Mouse (Mus musculus) neutrophil, adult 5-6 weeks (primary cell): ENCODE results near the gene Cmya5. TPM values are rescaled to one million over a fixed set of nuclear protein-coding genes. Genes with fewer than 3 reads are reported as not detected.
A peak's percentile ranks its signal among the peaks of the same experiment; 100 is the strongest.

Experiments used
- ATAC-seq: fragments of 151-379, 151-347 bp; 2 replicates; pipeline ENCODE4 v1.8.0; 2017; ENCODE audit warnings: mild to moderate bottlenecking, moderate TSS enrichment; ENCODE audit not compliant: insufficient number of reproducible peaks, poor library complexity, low FRiP score, severe bottlenecking; ENCODE audit errors: extremely low read depth
- total RNA-seq: library from RNA; stranded (forward); fragments of 200-1000 nt; gene quantifications from 2 replicates; pipeline ENCODE4 v1.2.3, GENCODE M21; 2017

Gene Cmya5
- 0.61 and 0.70 TPM in 2 replicates for total RNA-seq

DNA sequence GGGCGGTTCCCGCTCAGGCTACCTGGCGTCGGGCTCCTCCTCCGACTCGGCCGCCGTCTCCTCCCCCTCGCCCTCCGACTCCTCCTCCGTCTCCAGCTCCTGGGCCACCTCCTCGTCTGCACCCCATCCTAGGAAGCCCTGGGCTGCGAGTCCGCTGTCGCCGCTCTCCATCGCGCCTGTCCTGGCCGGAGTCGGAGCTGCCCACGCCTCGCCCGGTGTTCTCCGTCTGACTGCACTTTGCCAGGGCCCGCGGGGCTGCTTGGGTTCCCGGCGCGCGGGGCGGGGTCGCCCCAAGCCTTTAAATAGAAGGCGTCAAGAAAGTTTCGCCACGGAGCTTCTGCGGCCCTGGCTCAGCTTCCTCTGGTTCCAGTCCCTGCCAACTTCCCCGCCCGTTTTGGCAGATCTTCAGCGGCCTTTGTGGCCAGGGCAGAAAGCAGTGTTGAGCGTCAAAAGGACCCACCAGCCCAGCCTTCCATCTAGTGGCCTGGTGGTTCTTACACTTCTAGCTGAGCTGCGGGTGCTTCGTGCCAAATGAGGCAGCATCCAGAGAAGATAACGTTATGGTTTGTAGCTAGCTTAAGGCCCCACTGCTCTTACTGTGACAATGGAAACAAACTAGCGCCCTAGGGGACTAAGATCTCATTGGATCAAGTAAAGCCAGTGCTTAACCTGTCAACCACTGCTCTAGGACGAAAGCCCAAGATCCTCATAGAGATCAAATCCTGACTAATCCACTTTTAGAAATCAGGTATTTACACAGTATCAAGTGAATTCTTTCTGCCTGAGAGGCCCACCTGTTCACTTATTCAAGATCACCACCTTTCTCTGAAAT, at the start of gene Cmya5:
Gene Cmya5, minus strand, starts transcription at position 389 of the 832 bp plus-strand sequence.
- peak; percentile 52 for ATAC-seq

DNA sequence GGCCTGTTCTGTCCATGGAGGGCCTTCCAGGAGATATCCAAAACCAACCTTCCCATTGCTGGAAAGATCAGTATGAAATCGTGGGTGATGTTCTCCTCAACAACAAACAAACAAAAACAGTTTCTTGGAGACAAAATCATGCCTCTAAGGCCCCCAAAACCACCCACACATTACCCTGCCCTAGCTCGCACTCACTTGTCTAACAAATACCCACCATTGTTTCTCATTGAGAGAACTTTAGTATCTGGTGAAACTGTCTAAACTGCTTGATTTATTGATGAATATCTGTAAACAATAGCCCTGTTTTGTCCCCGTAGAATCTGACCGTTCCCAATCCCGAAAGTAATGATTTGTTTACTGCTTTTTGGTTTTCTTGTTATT, 48.1 kb upstream of the Cmya5 start:
- no peak for ATAC-seq

DNA sequence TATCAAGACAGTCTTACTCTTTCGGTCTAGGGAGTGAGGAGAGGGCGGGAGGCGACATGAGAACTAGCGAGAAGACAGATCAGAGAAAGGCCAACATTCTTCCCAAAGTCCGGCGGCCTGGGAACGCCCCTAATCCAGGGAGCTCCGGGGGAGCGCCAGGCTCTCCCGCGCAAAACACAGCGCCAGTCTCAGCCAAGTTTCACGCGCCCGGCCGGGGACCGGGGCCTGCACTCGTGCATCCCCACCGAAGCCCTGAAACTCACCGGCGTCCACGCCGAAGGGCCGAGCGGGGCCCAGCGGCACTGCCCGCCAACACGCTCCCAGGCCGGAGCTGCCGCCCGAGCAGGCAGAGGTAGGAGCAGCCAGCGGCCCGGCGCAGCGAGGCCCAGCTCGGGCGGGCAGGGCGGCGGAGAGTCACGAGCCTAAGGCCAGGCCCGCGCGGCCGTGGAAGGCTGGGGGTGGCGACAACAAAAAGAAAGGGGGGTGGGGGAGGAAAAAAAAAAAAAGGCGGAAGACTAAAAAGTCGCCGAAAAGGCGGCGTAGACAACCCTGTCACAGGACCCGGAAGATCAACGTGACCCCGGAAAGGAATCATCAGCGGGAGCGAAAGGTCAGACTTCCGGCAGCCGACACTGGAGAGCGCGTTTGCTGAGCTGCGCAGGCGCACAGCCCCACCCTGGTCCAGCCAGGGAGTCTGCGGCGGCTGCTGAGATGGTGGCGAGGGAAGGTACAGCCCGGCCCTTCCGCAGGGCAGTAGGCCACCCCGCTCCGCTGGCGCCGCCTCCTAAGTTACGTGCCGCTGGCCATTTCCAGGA, 47.5 kb upstream of the Cmya5 start, which contains the start of gene Tent2:
Gene Tent2, minus strand, starts transcription at position 555 of the 815 bp plus-strand sequence.
- ATAC-seq, result peak; percentile 99

DNA sequence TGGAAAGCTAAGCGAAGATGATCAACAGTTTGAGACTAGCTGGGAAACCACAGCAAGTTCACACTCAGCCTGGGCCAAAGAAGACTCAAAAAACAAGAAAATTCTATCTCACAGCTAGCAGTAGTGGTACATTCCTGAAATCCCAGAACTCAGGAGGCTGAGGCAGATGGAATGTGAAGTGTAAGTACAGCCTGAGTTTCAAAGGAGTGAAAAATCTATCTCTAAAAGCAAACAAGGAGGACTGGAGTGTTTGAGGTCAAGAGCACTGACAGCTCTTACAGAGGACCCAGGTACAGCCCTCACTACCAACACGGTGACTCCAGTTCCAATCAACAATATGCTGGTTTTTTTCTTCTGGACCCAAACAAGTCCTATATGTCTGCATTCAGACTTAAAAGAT, 44.9 kb upstream of the Cmya5 start:
- ATAC-seq, result no peak

DNA sequence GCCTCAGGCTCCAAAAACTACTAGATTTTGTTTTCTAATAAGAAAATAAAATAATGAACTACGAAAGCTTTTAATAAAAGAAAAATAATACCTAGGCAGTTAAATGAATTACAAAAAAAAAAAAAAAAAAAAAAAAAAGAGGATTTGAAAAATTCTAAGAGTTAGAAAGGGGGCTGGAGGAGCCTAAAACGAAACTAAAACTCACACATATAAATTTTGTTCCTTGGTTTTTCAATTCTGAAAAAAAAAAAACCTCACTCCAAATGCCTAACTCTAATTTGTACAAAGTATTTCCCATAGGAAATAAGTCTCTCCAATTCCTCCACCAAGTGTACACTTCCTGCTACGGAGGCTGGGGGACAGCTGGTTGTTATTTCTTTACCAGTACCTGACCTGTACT, 44.2 kb upstream of the Cmya5 start:
- no peak for ATAC-seq

DNA sequence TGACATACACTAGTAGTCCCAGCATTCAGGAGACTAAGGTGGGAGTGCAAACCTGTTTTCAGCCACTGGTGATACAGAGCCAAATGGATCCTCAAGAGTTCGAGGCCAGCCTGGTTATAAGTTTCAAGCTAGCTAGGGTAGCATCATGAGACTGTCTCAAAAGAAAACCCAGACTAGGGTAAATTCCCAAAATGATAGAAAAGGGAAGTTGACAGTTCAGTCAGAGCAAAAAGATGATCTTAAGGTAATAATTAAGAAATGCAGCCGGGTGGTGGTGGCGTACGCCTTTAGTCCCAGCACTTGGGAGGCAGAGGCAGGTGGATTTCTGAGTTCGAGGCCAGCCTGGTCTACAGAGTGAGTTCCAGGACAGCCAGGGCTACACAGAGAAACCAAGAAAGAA, 43.3 kb upstream of the Cmya5 start:
- ATAC-seq, result peak; percentile 27; the same call in 1 of the 2 replicates

DNA sequence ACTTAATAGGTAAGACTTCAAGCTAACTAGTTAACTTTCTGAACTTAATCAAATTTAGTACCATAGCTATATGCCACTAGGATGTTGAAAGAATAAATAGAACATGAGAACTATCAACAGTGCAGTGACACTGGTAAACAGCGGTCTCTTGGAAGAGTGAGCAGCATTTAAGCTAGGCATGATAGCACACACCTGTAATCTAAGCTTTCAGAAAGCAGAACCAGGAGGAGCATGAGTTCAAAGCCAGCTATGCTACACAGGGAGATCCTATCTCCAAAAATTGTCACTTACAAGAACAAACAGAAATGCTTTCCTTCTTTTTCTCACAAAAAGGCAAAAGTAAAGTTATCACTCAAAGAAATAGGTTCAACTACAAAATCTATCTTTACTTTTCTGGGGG, 35.8 kb upstream of the Cmya5 start:
- ATAC-seq, result peak; percentile 46; the same call in 1 of the 2 replicates

DNA sequence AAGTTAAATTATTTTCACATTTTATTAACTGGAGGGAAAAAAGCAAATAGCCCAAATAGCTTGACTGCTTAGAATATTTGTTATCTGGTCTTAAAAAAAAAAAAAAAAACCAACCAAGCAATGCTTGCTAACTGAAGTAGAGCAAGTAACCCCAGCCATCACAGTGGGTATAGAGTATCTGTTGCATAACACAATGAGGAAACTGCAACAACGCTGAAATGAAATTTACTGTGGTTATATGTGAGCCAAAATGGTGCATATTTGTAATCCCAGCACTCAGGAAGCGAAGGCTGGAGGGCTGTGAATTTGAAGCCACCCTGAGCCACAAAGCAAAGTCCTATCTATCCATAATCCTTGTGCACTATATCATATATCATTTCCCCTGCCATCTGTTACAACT, 35.0 kb upstream of the Cmya5 start:
- no peak for ATAC-seq

DNA sequence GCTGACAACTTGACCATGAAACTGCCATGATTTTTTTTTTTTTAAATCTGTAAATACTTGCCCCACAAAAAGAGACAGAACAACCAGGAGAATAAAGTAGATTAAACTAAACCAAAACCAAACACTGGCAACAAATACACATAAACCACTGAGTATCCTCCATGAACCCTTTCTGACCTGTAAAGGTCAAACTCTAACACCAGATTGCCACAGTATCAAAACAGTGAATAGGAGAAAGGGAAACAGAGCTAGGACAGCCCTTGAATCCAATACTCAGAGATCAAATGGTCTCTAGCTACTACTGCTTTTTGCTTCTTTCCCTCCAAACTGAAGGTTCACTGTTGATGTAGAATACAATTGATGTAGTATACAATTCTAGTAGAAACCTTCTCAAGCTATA, 33.0 kb upstream of the Cmya5 start:
- no peak for ATAC-seq

DNA sequence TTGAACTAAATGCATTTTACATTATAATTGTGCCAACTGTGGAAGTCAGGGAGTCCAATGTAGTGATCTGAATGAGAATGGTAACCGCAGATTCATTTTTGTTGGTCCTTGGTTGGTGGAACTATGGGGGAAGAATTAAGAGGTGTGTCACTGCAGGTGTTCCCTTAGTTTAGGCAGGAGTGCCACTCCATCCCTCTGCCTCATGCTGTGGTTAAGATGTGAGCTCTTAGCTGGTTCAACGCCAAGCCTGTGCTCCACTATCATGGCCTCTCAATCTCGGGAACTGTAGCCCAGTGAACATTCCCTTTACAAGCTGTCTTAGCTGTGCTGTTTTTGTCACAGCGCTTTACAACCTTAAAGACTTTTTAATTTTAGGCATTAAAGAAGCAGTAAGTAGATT, 18.8 kb upstream of the Cmya5 start:
- ATAC-seq, result no peak

DNA sequence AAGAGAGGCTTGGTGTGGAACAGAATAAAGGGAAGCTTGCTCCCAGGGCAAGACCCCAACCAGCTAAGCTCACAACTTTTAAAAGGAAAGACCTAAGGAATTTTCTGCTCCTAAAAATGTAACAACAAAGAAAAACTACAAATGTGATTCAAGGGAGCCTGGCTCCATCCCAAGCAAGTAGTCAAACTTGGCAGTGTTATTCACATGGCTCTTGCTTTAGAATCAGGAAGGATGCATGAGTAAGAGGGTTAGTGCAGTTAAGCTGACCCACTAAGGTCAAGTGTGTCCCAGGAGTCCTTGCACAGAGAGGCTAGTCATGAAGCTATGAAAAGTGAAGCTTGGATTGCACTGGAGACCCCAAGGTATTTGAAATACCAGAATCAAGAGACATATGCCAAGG, 17.9 kb upstream of the Cmya5 start:
- ATAC-seq, result no peak

DNA sequence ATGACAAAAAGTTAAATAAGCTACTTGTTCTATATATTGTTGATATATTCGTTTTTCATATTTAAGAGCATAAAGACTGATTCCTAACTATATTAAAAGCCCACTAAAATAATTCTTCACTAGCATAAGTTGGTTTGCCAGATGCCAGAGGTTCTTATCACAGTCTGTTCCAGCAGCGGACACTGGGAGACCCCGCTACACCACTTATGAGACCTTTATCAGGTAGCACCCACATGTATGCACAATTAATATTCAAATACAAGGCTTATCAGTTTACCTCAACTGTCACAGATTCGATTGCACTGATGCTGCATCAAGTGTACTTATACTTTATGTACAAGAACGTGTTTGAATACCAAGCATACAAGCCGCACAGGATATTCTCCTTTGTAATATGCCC, 13.7 kb upstream of the Cmya5 start:
- no peak for ATAC-seq

DNA sequence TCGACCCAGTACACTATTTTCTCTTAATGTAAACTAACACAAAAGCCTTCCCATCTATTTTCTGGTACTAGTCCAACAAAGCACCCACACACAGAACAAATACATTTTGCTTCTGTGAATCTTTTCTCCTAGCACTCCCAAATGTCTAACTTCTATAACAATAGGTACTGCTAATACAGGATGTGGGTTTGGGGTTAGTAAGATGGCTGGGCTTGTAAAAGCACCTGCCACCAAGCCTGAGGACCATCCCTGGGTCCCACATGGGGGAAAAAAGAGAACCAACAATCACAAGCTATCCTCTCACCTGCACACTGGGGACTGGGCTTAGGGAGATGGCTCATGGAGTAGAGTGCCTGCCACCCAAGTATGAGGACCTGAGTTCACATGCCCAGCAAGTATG, 8.8 kb upstream of the Cmya5 start:
- no peak for ATAC-seq

DNA sequence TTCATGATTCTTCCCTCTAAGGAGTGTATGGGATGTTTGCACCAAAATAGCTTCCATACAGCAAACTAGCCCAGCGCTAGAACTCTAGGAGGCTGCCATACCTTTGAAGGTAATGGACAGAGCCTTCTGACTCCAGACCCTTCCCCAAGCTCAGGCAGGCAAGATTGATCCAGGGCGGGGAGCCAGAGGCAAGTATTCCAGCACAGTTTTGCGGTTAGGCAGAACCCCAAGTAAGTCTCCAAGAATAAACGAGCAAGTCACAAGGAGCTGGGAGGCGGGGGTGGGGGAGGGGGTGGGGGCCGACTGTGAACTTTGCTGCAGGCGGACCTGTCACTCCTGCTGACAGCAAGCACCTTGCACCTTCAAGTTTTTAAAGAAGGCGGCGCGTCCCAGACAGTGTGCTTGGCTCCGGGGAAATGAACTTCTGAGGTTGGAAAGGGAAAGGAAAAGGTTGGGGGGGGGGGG, 673 bp downstream of the Cmya5 start:
- no peak for ATAC-seq

DNA sequence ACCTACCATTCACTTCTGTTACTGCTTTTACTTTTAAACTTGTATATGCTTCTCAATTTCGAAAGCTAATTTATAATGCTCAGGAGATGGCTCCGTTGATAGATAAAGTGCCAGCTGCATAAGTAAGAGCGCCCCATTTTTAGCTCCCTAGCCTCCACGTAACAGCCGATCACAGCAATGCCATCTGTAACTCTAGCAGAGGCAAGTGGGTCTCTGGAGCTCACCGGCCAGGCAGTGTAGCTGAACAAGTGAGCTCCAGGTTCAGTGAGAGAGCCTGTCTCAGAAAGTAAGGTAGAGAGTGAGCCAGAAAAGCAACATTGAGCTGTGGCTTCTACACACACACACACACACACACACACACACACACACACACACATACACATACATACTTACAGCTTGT, 3.3 kb downstream of the Cmya5 start:
- ATAC-seq, result no peak

DNA sequence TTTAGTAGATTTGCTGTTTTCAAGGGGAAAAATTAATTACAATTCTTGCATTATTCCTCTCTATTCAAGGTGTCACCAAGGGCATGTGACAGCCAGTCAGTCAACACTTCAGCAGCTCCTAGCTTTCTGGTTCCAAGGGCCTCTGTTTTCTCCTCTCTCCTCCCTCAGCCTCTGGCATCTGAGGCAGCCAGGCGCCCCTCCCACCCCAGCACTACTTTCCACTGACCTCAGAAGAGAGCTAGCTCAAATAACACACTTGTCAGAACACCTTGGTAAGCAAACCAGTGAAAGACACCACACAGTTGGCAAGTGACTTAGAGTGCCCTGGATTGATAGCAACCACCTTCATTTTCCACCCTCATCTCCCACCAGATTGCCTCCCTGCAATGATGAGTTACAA, 6.5 kb downstream of the Cmya5 start:
- no peak for ATAC-seq

DNA sequence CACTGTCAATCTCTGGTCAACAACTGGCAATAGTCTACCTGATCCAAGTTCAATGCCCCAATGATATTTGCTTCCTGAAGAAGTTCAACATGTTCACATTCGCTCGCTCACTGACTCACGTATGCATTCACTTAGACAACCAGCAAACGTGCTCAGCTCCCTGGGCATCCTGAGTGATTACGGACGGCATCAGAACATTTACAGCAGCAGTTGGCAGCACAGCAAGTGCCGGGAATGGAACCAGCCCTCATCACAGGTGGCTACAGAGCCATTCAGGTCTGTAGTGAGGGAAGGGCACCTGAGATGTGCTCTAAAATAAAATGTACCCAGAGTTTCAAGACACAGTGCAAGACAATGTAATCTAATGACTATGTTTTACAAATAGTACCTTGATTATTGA, 7.4 kb downstream of the Cmya5 start:
- no peak for ATAC-seq

DNA sequence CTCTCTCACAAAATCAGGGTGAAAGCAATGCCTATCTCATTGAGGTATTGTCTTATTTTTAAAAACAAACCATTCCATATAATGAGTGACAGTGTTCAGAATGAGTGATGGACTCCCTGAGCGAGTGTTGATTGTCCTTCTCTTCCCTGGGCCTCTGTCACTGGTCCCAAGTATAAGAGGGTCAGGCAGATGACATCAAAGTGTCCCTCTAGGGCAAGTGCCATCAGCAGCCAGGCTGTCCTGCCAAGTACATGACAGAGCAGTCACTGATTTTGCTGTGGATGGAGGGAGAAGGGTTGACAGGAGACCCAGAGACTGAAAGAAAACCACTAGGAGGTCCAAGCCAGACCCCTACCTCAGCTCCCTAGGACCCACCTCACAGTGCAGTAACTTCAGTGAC, 8.3 kb downstream of the Cmya5 start:
- ATAC-seq, result no peak

DNA sequence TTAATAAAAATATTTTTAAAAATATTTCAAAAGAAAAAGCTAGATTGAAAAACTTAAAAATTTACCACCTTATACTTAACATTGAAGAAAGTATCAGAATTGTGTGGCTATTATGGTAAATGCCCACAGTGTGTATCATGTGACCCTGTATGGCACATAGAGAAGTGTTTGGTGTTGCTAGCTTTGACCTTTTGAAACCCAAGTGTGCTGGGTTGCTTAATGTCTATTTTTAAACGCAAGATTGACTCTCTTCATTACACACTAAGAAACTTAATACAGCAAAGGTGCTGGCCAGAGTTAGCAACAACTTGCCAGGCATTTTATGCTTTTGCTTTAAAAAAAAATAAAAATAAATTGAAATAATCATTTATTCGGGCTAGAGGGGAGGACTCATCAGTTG, 9.0 kb downstream of the Cmya5 start:
- ATAC-seq, result no peak

DNA sequence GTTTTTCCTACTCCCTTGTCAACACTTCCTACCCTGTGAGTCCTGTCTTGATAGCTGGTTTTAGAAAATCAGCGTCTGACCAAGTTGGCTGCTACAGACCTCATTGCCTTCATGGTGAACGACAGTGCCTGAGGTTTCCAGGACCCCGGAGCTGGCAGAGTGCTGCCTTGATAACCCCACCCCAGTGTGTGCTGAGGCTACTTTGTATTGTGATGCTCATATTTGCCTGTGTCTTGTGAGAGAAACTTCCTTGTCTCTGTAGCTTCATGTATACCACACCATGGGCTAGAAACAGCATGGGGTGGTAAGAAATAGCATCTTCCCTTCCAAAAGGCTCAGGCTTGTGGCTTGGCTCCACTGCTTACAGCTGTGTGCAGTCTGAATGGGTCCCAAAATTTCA, 13.8 kb downstream of the Cmya5 start:
- no peak for ATAC-seq
